Mouse (Mus musculus): ENCODE measurements around the gene Ppp1r3a.

DNA sequence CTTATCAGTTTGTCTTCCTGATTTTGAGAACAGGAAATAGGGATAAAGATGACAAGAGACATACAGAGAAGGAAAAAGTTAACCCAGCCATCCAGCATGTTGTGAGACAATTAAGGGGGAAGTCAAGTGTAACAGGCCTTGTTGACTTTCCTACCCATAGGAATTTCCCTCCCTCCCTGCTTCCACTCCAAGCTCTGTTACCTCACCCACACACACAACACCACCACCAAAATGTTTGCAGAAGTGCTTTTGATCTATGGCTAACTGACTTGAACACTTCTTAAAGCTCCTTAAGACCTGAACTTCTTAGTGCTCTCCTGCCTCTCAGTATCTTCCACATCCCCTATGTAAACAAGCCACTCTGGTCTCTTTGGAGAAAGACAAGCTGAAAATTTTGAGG lies 55.0 kb downstream of the Ppp1r3a start:
- TF ChIP-seq CTCF (IDR thresholded peaks at IDR 0.05; ENCODE audit: low read depth) (no peak), EP300 (IDR thresholded peaks at IDR 0.05; ENCODE audit: low read depth) (no peak)
